Mouse (Mus musculus): ENCODE data around the gene Fbxo28.

Fbxo28 gene

DNA sequence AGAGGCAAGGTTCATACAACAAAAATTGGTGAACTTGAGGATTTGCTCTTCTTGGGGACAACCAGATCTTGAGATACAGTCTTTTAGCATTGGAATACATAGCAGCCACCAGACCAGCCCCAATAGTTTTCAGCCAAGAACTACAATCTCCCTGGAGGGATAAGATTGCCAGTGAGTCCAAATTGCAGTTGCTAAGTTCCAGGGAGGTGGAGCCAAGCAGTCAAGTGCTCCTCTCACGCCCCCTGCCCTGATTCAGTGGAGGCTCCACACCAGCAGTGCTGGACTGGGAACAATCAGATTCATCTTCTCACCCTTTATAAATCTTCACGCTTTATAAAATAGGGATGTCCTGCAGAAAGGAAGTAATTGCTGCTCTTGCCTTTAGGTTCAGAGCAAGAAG, 51.6 kb downstream of the Fbxo28 start:
- in situ Hi-C loops (cut with MboI, MseI), result loop anchor here in 1 of 2 experiments (10.0 kb wide), 1 partner anchor 1645 kb away; the partner anchor contains the start of gene Lin9

DNA sequence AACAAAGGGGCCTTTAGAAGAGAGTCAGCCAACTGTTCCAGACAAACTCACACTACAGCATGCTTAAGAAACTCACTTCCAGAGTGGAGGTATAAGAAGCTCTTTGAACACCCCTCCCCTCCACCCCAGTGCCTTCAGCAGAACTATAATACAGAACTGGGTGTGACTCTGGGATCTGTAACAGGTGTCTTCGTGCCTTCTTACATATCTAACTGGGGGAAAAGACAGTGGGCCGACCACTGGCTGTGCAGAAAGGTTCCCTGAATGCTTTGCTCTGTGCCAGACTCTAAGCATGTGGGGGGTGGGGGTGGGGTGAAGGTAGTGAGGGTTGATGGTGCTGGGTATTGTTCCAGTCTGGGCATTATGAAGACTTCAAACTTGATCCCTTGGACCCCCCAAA, 52.8 kb downstream of the Fbxo28 start:
- in situ Hi-C loops (cut with MboI, MseI), result loop anchor here in 1 of 2 experiments (10.0 kb wide), 1 partner anchor 1644 kb away; the partner anchor contains the start of gene Lin9

DNA sequence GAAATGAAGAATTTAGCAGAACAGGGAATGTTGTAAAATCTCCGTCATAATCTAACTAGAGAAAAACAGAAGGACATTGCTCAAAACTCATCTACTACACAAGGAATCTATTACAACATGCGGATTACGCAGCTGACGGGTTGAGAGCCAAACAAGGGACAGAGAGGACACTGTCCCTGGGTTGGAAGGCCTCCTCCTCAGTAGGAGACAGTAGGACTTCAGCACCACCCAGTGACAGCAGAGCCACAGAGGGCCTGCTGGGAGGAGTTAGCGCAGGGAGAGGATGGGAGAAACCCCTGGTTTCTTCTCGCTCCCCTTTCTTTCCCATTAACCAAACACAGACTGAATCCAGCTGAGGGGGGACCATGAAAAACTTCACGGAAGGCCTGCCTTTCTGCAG, 53.6 kb downstream of the Fbxo28 start:
- in situ Hi-C loops (cut with MboI, MseI), result loop anchor here in 1 of 2 experiments (10.0 kb wide), 1 partner anchor 1643 kb away; the partner anchor contains the start of gene Lin9

DNA sequence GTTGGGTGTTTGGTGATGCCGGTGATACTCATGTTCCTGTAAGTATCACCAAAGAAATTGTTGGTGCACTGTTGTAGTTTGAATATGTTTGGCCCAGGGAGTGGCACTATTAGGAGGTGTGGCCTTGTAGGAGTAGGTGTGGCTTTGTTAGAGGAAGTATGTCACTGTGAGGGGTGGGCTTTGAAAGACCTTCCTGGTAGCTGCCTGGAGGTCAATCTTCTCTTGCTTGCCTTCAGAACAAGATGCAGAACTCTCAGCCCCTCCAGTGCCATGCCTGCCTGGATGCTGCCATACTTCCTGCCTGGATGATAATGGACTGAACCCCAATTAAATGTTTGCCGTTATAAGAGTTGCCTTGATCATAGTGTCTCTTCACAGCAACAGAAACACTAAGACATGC, 56.6 kb downstream of the Fbxo28 start:
- in situ Hi-C loops (cut with MboI, MseI), result loop anchor here in 1 of 2 experiments (10.0 kb wide), 1 partner anchor 1640 kb away; the partner anchor contains the start of gene Lin9

DNA sequence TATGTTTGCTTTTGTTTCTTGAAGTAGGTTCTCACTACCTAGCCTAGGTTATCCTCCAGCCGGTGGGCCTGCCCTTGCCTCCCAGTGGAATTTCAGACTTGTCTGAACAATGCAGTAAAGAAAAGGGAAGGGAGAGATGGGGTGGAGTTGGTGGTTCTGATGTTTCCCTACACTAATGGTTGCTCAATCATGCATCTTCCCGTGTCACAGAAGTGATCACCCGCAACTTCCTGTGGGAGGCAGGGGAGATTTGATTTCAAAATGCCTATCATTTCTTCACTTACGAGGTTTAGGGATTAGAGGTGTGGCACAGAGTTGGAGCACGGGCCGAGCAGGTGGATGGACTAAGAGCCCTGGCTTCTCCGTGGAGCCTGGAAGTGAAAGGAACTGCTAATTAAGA, 58.2 kb downstream of the Fbxo28 start:
- in situ Hi-C loops (cut with MboI, MseI), result loop anchor here in 1 of 2 experiments (10.0 kb wide), 1 partner anchor 1638 kb away; the partner anchor contains the start of gene Lin9

DNA sequence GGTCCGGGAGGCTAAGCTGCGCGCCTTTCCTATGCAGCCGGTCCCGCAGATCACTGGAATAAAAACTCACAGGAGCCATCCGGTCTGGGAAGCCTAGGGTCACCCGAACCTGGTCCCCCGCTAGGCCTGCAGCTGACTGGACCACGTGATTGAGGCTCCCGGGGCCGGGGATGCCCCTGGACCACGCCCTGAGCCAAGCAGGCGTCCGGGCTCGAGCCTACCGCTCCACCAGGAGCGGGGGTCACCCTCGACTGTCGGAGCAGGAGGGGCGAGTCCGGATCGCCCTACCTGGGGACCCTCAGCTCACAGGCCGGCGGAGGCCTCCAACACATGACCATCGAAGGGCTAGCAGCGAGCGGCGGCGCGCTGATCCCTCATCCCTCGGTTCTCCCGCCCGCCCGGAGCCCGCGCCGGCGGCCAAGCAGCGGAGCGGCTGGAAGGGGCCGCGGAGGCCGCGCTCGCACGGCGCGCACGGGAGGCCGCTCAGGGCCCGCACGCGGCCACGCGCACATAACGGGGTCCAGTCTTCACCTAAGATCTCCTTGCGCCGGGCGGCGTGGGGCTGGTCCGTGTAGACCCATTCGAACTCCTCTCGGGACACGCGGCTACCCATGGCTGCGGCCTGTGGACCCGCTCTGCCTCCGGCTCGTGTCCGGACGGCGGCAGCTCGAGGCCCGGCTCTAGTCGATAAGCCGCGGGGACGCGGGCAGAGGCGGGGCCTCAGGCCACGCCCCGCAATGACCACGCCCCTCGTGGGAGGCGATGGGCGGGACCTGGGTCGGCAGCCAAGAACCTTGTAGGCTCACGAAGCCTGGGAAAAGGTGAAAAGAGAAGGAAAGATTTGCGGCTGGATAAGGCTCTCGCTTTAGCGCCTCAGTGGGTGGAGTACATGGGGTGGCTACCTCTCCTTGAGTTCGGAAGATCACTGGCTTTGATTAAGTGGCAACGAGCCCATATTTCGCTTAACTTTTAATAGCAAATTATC, 59.0 kb downstream of the Fbxo28 start, which contains the start of gene Degs1:
Degs1 (minus strand) TSS at position 714 of the 985 bp plus-strand sequence.
- in situ Hi-C loops (cut with MboI, MseI), result loop anchor here in 1 of 2 experiments (10.0 kb wide), 1 partner anchor 1638 kb away; the partner anchor contains the start of gene Lin9

DNA sequence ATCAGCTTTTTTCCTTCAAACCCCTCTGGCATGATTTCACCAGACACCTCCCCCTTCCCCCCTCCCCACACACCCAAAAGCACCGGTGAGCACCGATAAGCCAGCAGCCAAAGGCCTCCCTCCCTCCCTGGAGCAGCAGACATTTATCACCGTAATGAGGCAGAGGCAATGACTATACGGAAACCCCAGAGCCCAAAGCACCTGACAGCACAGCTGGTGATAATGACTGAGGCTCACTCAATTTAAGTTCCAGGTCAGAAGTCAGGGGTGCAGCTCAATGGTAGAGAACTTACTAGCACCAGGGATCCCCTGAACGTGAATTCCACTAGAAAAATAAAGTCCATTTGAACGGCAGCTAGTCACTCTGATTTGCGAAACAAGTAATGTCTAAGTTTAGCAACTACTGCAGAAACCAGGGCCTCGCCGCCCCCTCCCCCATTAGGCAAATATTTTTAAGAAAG, 60.1 kb downstream of the Fbxo28 start:
- in situ Hi-C loops (cut with MboI, MseI), result loop anchor here in 1 of 2 experiments (10.0 kb wide), 1 partner anchor 1636 kb away; the partner anchor contains the start of gene Lin9

DNA sequence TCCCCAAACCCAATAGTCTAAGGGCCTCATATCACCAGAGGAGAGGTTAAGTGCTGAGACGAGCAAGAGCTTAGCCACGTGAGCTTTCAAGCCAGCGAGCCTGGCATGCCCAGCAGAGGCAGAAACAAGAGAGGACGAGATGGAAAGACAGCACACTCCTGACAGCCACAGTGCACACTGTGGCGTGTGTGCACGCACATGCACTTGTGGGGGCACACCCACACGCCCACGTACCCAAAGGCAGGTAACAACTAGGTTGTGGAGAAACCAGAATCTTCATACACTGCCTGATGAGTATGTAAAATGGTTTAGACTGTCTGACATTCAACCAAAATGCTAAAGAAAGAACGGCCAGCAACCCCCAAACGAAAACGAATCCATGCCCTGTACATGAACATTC, 60.9 kb downstream of the Fbxo28 start:
- in situ Hi-C loops (cut with MboI, MseI), result loop anchor here in 1 of 2 experiments (10.0 kb wide), 1 partner anchor 1636 kb away; the partner anchor contains the start of gene Lin9

DNA sequence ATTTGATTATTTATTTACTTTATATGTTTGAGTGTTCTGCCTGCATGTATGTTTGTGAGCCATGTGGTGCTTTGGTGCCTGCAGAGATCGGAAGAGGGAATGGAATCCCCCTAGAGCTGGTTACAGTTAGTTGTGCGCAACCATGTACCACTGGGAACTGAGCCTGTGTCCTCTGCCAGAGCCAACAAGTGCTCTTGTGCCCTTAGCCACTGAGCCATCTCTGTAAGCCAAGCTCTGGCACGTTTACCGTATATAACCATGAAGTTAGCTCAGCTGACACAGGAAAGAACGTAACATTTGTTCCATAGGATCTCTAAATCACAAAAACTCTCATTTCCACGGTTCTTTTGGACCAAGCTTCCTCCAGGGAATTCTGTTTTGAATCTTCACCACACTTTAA, 61.4 kb downstream of the Fbxo28 start:
- in situ Hi-C loops (cut with MboI, MseI), result loop anchor here in 1 of 2 experiments (10.0 kb wide), 1 partner anchor 1635 kb away; the partner anchor contains the start of gene Lin9

DNA sequence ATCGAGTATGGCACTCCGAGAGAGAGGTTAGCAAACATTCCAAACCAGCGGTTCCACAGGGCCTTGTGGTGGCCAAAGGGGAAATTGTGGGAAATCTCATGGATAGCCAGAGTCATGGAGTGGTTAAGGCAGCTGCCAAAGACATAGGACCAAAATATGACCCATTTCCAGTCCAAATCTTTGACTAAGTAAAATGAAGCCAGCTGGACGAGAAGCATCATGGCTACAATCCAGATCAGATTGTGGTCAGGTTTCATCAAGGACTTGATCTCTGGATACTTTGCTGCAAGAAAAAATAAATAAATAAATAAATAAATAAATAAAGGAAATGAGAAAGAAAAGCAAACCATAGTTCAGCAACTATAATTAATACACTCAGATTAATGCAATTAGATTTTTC, 62.0 kb downstream of the Fbxo28 start:
- in situ Hi-C loops (cut with MboI, MseI), result no loop called here

DNA sequence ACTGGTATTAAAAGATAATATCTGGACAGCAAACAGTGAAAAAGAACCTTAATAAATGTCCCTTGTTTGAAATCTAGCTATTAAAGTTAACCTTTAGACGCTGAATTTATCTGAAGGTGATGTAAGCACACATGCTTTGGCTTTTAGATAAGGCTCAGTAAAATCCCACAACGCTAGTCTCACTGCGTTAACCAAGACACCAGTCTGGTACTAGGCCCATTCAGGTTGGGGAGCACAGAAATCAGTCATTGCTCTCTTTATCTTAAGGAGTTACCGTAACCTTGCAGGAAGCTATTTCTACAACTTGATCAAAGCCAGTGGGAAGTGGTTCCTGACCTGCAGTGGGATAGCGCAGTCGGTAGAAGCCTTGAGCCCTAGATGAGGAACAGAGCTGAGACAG, 66.3 kb downstream of the Fbxo28 start:
- in situ Hi-C loops (cut with MboI, MseI), result no loop called here

DNA sequence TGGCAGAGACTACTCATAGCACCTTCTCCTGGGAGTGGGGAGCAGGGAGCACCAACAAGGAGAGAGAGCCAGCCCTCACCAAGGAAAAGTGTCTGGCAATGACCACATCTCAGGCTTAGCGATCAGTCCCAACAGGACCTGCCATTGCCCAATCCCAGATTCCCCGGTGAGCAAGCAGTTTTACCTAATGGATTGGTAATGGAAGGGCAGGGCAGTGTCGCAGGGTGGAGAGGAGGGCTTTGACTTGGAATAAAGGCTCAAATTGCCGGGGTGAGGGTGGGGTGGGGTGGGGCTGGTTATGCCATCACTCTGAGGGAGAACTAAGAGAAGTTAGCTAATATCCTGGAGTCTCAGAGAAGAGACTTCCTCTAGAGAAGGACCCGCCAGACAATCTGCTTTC, 69.8 kb downstream of the Fbxo28 start:
- in situ Hi-C loops (cut with MboI, MseI), result no loop called here

DNA sequence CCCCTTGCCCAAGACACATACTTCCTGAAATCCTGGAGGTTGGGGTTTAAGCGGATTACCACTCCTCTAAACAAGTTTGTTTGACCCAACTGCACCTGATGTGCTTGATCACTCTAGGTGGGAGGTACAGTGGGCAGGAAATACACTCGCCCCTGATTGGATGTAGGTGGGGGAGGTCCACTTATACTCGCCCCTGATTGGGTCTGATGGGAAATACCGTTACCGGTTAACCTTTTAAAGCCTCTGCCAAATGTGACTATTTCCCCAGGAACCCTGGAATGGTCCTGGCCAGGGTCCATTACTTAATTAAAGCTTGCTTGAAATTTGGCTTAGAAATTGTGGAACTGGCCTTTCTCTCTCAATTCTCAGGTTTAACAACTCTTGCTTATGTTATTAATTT, 70.3 kb downstream of the Fbxo28 start:
- in situ Hi-C loops (cut with MboI, MseI), result no loop called here

DNA sequence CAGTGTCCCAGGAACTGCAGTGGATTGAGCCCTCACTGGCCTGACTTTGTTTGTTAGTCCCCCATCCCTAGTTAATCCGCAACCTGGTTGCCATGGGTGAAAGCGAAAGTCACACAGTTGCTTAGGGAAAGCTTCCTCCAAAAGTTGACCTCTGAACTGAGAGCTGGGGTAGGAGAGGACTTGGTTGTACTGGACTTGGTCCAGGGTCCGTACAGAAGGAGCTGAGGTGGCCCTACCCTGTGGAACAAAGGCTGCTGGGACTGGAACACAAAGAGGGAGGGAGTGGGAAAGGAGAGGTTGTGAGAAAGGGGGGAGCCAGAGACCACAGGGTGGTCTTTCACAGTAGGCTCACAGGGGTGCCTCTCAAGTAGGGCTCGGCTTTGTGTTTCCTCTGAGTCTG, 73.1 kb downstream of the Fbxo28 start:
- in situ Hi-C loops (cut with MboI, MseI), result no loop called here

DNA sequence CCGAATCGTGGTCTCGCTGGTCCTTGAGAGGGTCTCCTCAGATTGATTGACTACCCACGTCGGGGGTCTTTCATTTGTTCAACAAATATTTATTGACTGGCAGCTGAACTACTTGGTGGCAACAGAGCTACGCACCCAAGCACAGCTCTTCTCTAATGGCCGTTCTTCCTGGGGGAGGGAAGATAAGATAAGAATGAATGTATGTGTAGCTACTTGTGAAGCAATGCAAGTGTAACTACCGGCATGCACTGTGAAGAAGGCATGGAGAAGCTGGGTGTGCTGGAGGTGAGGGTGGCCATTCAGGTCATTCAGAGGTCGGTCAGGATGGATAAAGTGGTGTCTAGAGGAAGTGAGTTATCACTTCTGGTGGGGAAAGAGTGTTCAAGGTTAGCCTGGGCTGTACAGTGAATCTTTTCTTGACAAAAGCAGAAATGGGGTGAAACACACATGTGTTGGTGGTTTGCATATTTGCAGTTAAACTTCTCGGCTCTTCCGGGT, 75.4 kb downstream of the Fbxo28 start:
- in situ Hi-C loops (cut with MboI, MseI), result no loop called here

Data from T-helper 17 cell (primary cell).